Mouse (Mus musculus): ENCODE measurements around the gene Otor. TPM values are rescaled to one million over a fixed set of nuclear protein-coding genes. Genes with fewer than 3 reads are reported as not detected.

The Otor gene
- polyA plus RNA-seq, 1 experiment, result not detected

- H3K4me3 ChIP-seq (ENCODE audit: control insufficient read depth, low read depth, low read length), result no peak overlapping the region
- no peaks in the 10 kb centered on the region for H3K27me3 ChIP-seq (ENCODE audit: control insufficient read depth, insufficient read depth, low read length)
- no peak overlapping the region for H3K27ac ChIP-seq (ENCODE audit: control insufficient read depth, insufficient read depth, low read depth, low read length)
- H3K4me1 ChIP-seq (ENCODE audit: control insufficient read depth, insufficient read depth, low read length), result no peaks in the 10 kb centered on the region
- no peaks in the 10 kb centered on the region for H3K36me3 ChIP-seq (ENCODE audit: control insufficient read depth, insufficient read depth, low read length)
- TF ChIP-seq POLR2A (IDR thresholded peaks at IDR 0.05; ENCODE audit: control insufficient read depth, low read depth, low read length), result no peak
- no peak for TF ChIP-seq CTCF (IDR thresholded peaks at IDR 0.05; ENCODE audit: control insufficient read depth, insufficient read depth, insufficient replicate concordance, low read depth, low read length)
Observed at GRCm38 (mm10) chr2:143089866-143090265, 11.6 kb downstream of the Otor start.

GRCm38 (mm10) chr2:143093726-143094125 lies 15.5 kb downstream of the Otor start:
- Histone ChIP-seq H3K27ac (ENCODE audit: control insufficient read depth, insufficient read depth, low read depth, low read length) (no peak overlapping the region), H3K4me3 (ENCODE audit: control insufficient read depth, low read depth, low read length) (no peak overlapping the region), H3K36me3 (ENCODE audit: control insufficient read depth, insufficient read depth, low read length) (no peaks in the 10 kb centered on the region), H3K27me3 (ENCODE audit: control insufficient read depth, insufficient read depth, low read length) (no peaks in the 10 kb centered on the region), H3K4me1 (ENCODE audit: control insufficient read depth, insufficient read depth, low read length) (no peaks in the 10 kb centered on the region)
- TF ChIP-seq POLR2A (IDR thresholded peaks at IDR 0.05; ENCODE audit: control insufficient read depth, low read depth, low read length), result no peak
- no peak for TF ChIP-seq CTCF (IDR thresholded peaks at IDR 0.05; ENCODE audit: control insufficient read depth, insufficient read depth, insufficient replicate concordance, low read depth, low read length)

GRCm38 (mm10) chr2:143094761-143095160 lies 16.5 kb downstream of the Otor start:
- Histone ChIP-seq H3K36me3 (ENCODE audit: control insufficient read depth, insufficient read depth, low read length) (no peaks in the 10 kb centered on the region), H3K4me3 (ENCODE audit: control insufficient read depth, low read depth, low read length) (no peak overlapping the region), H3K4me1 (ENCODE audit: control insufficient read depth, insufficient read depth, low read length) (no peaks in the 10 kb centered on the region), H3K27ac (ENCODE audit: control insufficient read depth, insufficient read depth, low read depth, low read length) (no peak overlapping the region), H3K27me3 (ENCODE audit: control insufficient read depth, insufficient read depth, low read length) (no peaks in the 10 kb centered on the region)
- no peak for TF ChIP-seq POLR2A (IDR thresholded peaks at IDR 0.05; ENCODE audit: control insufficient read depth, low read depth, low read length)
- no peak for TF ChIP-seq CTCF (IDR thresholded peaks at IDR 0.05; ENCODE audit: control insufficient read depth, insufficient read depth, insufficient replicate concordance, low read depth, low read length)

- H3K4me1 ChIP-seq (ENCODE audit: control insufficient read depth, insufficient read depth, low read length), result no peaks in the 10 kb centered on the region
- TF ChIP-seq POLR2A (IDR thresholded peaks at IDR 0.05; ENCODE audit: control insufficient read depth, low read depth, low read length) (no peak), CTCF (IDR thresholded peaks at IDR 0.05; ENCODE audit: control insufficient read depth, insufficient read depth, insufficient replicate concordance, low read depth, low read length) (no peak)
Observed at GRCm38 (mm10) chr2:143097170-143097569, 18.9 kb downstream of the Otor start.

GRCm38 (mm10) chr2:143113859-143114258 lies 35.6 kb downstream of the Otor start:
- TF ChIP-seq POLR2A (IDR thresholded peaks at IDR 0.05; ENCODE audit: control insufficient read depth, low read depth, low read length) (no peak), CTCF (IDR thresholded peaks at IDR 0.05; ENCODE audit: control insufficient read depth, insufficient read depth, insufficient replicate concordance, low read depth, low read length) (no peak; the same call in 1 of the 2 replicates)
- Histone ChIP-seq H3K4me3 (ENCODE audit: control insufficient read depth, low read depth, low read length) (no peak overlapping the region), H3K4me1 (ENCODE audit: control insufficient read depth, insufficient read depth, low read length) (no peaks in the 10 kb centered on the region), H3K27me3 (ENCODE audit: control insufficient read depth, insufficient read depth, low read length) (no peaks in the 10 kb centered on the region), H3K36me3 (ENCODE audit: control insufficient read depth, insufficient read depth, low read length) (no peaks in the 10 kb centered on the region), H3K27ac (ENCODE audit: control insufficient read depth, insufficient read depth, low read depth, low read length) (no peak overlapping the region)

More at GRCm38 (mm10) chr2:143097170-143097569, 18.9 kb downstream of the Otor start:
- Histone ChIP-seq H3K27ac (ENCODE audit: control insufficient read depth, insufficient read depth, low read depth, low read length) (no peak overlapping the region), H3K36me3 (ENCODE audit: control insufficient read depth, insufficient read depth, low read length) (no peaks in the 10 kb centered on the region), H3K27me3 (ENCODE audit: control insufficient read depth, insufficient read depth, low read length) (no peaks in the 10 kb centered on the region), H3K4me3 (ENCODE audit: control insufficient read depth, low read depth, low read length) (no peak overlapping the region)

GRCm38 (mm10) chr2:143114716-143115115 lies 36.4 kb downstream of the Otor start:
- TF ChIP-seq POLR2A (IDR thresholded peaks at IDR 0.05; ENCODE audit: control insufficient read depth, low read depth, low read length) (no peak), CTCF (IDR thresholded peaks at IDR 0.05; ENCODE audit: control insufficient read depth, insufficient read depth, insufficient replicate concordance, low read depth, low read length) (no peak)
- Histone ChIP-seq H3K4me3 (ENCODE audit: control insufficient read depth, low read depth, low read length) (no peak overlapping the region), H3K4me1 (ENCODE audit: control insufficient read depth, insufficient read depth, low read length) (no peaks in the 10 kb centered on the region), H3K27ac (ENCODE audit: control insufficient read depth, insufficient read depth, low read depth, low read length) (no peak overlapping the region), H3K27me3 (ENCODE audit: control insufficient read depth, insufficient read depth, low read length) (no peaks in the 10 kb centered on the region), H3K36me3 (ENCODE audit: control insufficient read depth, insufficient read depth, low read length) (no peaks in the 10 kb centered on the region)

GRCm38 (mm10) chr2:143117453-143117852 lies 39.2 kb downstream of the Otor start:
- no peak for TF ChIP-seq POLR2A (IDR thresholded peaks at IDR 0.05; ENCODE audit: control insufficient read depth, low read depth, low read length)
- no peak for TF ChIP-seq CTCF (IDR thresholded peaks at IDR 0.05; ENCODE audit: control insufficient read depth, insufficient read depth, insufficient replicate concordance, low read depth, low read length)
- Histone ChIP-seq H3K36me3 (ENCODE audit: control insufficient read depth, insufficient read depth, low read length) (no peaks in the 10 kb centered on the region), H3K27me3 (ENCODE audit: control insufficient read depth, insufficient read depth, low read length) (no peaks in the 10 kb centered on the region), H3K4me1 (ENCODE audit: control insufficient read depth, insufficient read depth, low read length) (no peaks in the 10 kb centered on the region), H3K27ac (ENCODE audit: control insufficient read depth, insufficient read depth, low read depth, low read length) (no peak overlapping the region), H3K4me3 (ENCODE audit: control insufficient read depth, low read depth, low read length) (no peak overlapping the region)

- Histone ChIP-seq H3K36me3 (ENCODE audit: control insufficient read depth, insufficient read depth, low read length) (no peaks in the 10 kb centered on the region), H3K4me1 (ENCODE audit: control insufficient read depth, insufficient read depth, low read length) (no peaks in the 10 kb centered on the region), H3K4me3 (ENCODE audit: control insufficient read depth, low read depth, low read length) (no peak overlapping the region), H3K27ac (ENCODE audit: control insufficient read depth, insufficient read depth, low read depth, low read length) (no peak overlapping the region), H3K27me3 (ENCODE audit: control insufficient read depth, insufficient read depth, low read length) (no peaks in the 10 kb centered on the region)
- TF ChIP-seq POLR2A (IDR thresholded peaks at IDR 0.05; ENCODE audit: control insufficient read depth, low read depth, low read length), result no peak
- no peak for TF ChIP-seq CTCF (IDR thresholded peaks at IDR 0.05; ENCODE audit: control insufficient read depth, insufficient read depth, insufficient replicate concordance, low read depth, low read length)
Observed at GRCm38 (mm10) chr2:143118221-143118620, 39.9 kb downstream of the Otor start.

Measured in testis, adult 2 months (tissue).